Mouse (Mus musculus) inflammation-experienced regulatory T-cells, adult 6 months (primary cell): ENCODE measurements around the gene Ifnlr1. TPM values are rescaled to one million over a fixed set of nuclear protein-coding genes. Genes with fewer than 3 reads are reported as not detected.
"Not testable (repeated sequence)": the region's sequence is repeated elsewhere in the genome, so short reads cannot be mapped to it uniquely, and the experiment has no call there.

Experiments used
- ATAC-seq: one replicate; pipeline ENCODE4 v1.8.0; 2017
- polyA plus RNA-seq, 3 experiments: library from polyadenylated mRNA; unstranded; fragments of 100-300 nt; shearing (Covaris generic); gene quantifications; one replicate each; pipeline ENCODE4 v1.2.1; 2017

Gene Ifnlr1
- polyA plus RNA-seq, 3 experiments from 2014 or later = not detected

GRCm38 (mm10) chr4:135686568-135686953 lies 474 bp downstream of the Ifnlr1 start:
- ATAC-seq = no peak

GRCm38 (mm10) chr4:135689797-135690196 lies 3.7 kb downstream of the Ifnlr1 start:
- no peak for ATAC-seq

- no peak for ATAC-seq
These were observed 4.2 kb downstream of the Ifnlr1 start for GRCm38 (mm10) chr4:135690241-135690640.

GRCm38 (mm10) chr4:135692916-135693315 lies 6.8 kb downstream of the Ifnlr1 start:
- no peak for ATAC-seq

- ATAC-seq = no peak
These were observed 12.4 kb downstream of the Ifnlr1 start for GRCm38 (mm10) chr4:135698498-135698897.

GRCm38 (mm10) chr4:135703497-135703896 lies 17.4 kb downstream of the Ifnlr1 start:
- no peak for ATAC-seq

GRCm38 (mm10) chr4:135704016-135704415 lies 17.9 kb downstream of the Ifnlr1 start:
- no peak for ATAC-seq

- no peak for ATAC-seq
These were observed 20.0 kb downstream of the Ifnlr1 start for GRCm38 (mm10) chr4:135706045-135706444.

- peak; percentile 50 for ATAC-seq
These were observed 23.0 kb downstream of the Ifnlr1 start for GRCm38 (mm10) chr4:135709072-135709564.

GRCm38 (mm10) chr4:135709621-135710020 lies 23.5 kb downstream of the Ifnlr1 start:
- no peak for ATAC-seq

- no peak for ATAC-seq
These were observed 24.3 kb downstream of the Ifnlr1 start for GRCm38 (mm10) chr4:135710392-135710791.

- ATAC-seq = no peak
These were observed 28.7 kb downstream of the Ifnlr1 start for GRCm38 (mm10) chr4:135714776-135715175.

GRCm38 (mm10) chr4:135716438-135716837 lies 30.4 kb downstream of the Ifnlr1 start:
- ATAC-seq = not testable (repeated sequence)

- ATAC-seq = no peak
These were observed 36.6 kb downstream of the Ifnlr1 start for GRCm38 (mm10) chr4:135722540-135723290.

- ATAC-seq = no peak
These were observed 40.3 kb downstream of the Ifnlr1 start for GRCm38 (mm10) chr4:135726416-135726815.

- ATAC-seq = no peak
These were observed 41.7 kb downstream of the Ifnlr1 start, which contains the start of gene Il22ra1 for GRCm38 (mm10) chr4:135727817-135728216. Il22ra1 (plus strand) TSS chr4:135728172.

- no peak for ATAC-seq
These were observed 44.1 kb downstream of the Ifnlr1 start for GRCm38 (mm10) chr4:135730204-135730603.

GRCm38 (mm10) chr4:135730951-135731350 lies 44.9 kb downstream of the Ifnlr1 start:
- ATAC-seq = no peak

GRCm38 (mm10) chr4:135733901-135734300 lies 47.8 kb downstream of the Ifnlr1 start:
- no peak for ATAC-seq

GRCm38 (mm10) chr4:135736903-135737302 lies 50.8 kb downstream of the Ifnlr1 start:
- ATAC-seq = no peak

GRCm38 (mm10) chr4:135738237-135738636 lies 52.1 kb downstream of the Ifnlr1 start:
- ATAC-seq = no peak

- no peak for ATAC-seq
These were observed 53.1 kb downstream of the Ifnlr1 start for GRCm38 (mm10) chr4:135739148-135739547.

- no peak for ATAC-seq
These were observed 53.6 kb downstream of the Ifnlr1 start for GRCm38 (mm10) chr4:135739672-135740071.

- ATAC-seq = no peak
These were observed 57.4 kb downstream of the Ifnlr1 start for GRCm38 (mm10) chr4:135743520-135743919.
